Mouse (Mus musculus): ENCODE measurements around the gene Dact2.

The Dact2 gene

DNA sequence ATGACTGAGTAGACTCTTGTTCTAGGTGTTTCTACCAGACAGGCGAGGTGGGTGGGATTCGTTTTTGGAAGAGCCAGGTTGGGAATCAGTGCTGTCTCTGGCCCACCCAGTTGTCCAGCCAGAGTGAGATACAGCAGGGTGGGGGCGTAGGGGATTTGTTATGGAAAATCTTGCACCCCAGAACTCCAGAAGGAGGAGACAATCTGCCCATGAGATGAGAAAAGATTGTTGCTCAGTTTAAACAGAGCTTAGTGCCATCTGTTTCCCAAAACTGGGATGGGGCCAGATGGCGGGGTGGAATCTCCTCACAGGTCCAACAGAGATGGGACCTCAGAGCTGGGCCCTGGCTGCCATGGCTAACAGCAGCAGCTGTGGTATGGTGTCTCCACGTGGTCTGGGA lies 28.4 kb downstream of the Dact2 start:
- no peak for DNase-seq (ENCODE audit: low read depth in 1 of 2, low spot score in 2 of 2)

- no peak for DNase-seq (ENCODE audit: low read depth in 1 of 2, low spot score in 2 of 2)
Observed at GRCm38 (mm10) chr17:14175019-14175418, 29.1 kb downstream of the Dact2 start.

DNA sequence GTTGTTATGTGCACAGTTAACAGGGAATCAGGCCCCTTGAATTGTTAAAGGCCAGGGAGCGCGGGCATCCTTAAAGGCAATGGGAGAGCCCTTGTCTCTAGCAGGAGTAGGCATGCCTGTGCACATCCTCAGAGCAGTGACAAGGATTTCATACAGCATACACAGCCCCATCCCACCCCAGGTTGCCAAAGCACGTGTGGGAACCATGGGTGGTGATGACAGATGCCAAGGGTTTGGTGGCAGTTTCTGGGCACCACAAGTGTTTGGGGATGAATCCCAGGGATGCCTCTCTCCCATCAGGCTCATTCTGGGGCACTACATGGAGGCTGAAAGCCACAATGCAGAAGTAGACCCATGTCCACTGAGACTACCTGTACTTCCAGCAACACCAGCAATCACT lies 29.7 kb downstream of the Dact2 start:
- no peak for DNase-seq (ENCODE audit: low read depth in 1 of 2, low spot score in 2 of 2)

- no peak for DNase-seq (ENCODE audit: low read depth in 1 of 2, low spot score in 2 of 2)
Observed at GRCm38 (mm10) chr17:14173459-14173858, 30.6 kb downstream of the Dact2 start.

DNA sequence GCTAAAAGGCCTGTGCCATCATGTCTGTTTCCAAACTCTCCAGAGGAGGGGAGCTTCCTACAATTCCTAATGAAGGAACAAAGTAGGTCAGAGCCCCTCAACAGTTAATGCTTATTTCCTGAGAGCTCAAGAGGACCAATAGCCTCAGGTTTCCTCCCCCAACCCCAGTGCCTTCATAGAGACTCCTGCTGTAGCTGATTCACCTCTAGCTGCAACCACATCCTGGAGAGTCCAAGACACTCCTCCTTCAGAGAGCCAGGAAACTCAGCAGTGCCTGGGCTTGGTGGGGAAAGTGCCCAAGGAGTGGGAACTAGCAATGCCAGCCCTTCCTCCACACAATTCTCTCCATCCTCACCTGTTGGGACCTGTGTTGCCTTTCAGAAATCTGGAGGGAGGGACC lies 31.4 kb downstream of the Dact2 start:
- no peak for DNase-seq (ENCODE audit: low read depth in 1 of 2, low spot score in 2 of 2)

DNA sequence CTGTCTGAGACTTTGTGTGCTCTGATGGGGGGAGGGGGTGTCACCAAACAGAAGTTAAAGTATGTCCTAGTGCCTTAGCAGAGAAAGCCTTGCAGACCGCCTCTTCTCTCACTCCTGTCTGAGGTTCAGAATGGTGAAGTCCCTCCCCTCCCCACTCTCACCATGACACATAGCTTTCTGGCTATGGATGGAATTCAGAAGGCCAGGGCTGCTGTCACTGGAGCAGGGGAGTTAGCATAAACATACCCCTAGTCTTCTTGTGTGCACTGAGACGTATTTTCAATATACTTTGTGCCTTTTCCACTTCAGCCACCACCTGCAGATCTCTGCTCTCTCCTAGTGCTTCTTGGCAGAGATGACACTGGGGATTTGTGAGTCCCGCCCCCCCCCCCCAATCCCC lies 31.9 kb downstream of the Dact2 start:
- DNase-seq (ENCODE audit: low read depth in 1 of 2, low spot score in 2 of 2): no peak

DNA sequence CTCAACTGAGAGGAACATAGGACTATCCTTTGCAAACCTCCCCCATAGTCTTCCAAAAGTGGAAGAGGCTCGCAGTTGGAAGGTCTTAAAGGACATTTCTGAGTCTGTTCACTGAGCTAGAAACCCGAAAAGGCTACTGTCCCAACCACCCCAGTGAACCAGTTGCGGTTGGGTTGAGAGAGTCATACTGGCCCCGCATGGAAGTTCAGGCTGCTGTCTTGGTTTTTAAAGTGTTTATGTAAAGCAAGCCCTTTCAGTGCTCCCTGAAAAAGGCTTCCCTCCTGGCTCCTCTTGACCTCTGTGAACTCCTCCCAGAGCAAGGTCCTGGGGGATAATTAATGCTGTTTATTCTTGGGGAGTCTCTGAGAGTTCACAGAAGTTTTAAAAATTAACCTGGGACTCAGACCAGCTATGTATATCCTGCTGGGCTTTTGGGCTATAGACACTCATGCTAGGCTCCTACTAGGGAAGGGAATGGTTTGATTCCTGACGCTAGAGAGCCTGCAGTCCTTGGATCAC lies 33.1 kb downstream of the Dact2 start:
- no peak for DNase-seq (ENCODE audit: low read depth in 1 of 2, low spot score in 2 of 2)

GRCm38 (mm10) chr17:14169431-14169830 lies 34.7 kb downstream of the Dact2 start:
- DNase-seq (ENCODE audit: low read depth in 1 of 2, low spot score in 2 of 2): no peak

DNA sequence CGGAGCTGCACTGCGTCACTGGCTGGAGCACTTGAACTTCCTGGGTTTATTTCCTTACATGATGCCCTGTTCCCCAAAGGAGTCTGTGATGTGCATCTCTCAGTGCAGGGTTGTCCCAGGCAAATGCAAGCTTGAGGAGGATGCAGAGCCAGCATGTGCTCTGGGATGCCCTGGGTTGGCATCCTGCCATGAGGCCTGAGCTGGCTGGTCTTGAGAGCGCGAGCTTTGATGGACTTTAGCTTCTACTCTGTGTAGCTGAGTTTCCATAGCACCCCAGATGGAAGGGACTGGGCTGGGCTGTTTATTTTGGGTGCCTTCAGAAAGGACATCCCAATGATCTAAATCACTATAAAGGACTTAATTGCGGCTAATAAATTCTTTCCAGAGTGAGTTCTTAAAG lies 36.5 kb downstream of the Dact2 start:
- DNase-seq (ENCODE audit: low read depth in 1 of 2, low spot score in 2 of 2): no peak

DNA sequence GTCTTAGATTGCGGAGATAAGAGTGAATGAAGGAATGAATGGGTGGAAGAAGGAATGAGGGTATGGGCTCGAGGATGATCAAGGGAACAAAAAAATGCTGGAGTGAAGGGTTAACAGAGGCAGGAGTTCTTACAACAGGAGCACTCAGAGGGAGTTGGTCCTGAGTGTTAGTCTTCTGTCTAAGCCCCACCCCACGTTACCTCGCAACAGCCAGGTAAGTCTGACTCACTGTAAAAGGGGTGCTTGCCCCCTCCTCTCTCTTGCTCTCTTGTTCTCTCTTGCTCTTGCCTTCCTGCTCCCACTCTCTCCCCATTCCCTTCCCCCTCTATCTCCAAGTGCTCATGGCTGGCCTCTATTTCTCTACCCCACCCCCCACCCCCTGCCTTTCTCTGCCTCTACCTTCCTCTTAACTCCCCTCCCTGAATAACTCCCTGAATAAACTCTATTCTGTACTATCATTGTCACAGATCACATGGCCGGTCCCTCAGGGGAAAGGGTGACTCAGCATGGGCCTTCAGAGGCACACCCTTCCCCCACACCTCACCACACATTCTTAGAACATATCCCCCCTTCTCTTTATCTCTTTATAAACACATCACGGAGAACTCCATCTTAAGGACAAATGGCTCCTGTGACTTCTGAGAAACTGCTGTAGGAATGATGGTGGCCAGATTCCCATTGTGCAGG lies 37.2 kb downstream of the Dact2 start:
- DNase-seq (ENCODE audit: low read depth in 1 of 2, low spot score in 2 of 2): no peak

DNA sequence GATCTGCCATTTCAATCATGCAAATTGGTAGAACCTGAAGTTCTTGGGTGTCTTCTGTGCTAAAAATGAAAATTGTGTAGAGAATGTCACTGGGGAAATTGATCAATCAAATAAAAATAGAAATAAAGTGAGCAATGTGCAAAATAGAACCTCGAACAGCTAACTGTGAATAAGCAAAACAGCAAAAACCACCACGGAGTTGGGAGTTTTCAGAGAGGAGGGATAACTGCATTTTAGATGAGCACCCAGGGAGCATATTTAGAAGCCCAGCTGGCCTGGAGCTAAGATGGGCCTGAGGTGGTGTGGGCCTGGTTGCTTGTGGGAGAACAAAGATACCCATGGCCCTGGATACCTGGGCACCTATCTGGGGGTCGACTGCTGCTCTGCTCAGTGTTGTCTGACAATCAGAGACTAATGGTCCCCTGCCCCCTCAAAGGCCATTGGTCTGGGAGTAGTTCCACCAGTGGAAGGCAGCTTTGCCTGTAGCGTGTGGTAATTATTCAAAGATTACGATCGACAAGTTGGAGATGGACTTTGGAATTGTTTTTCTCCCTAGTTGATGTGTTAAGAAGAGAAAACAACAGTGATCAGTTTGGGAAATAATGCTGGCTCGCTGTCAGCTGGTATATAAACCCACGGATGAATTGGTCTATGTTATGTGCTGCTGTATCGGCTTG lies 38.0 kb downstream of the Dact2 start:
- DNase-seq (ENCODE audit: low read depth in 1 of 2, low spot score in 2 of 2): no peak

GRCm38 (mm10) chr17:14165332-14165876 lies 38.7 kb downstream of the Dact2 start:
- no peak for DNase-seq (ENCODE audit: low read depth in 1 of 2, low spot score in 2 of 2)

- DNase-seq (ENCODE audit: low read depth in 1 of 2, low spot score in 2 of 2): no peak
Observed at GRCm38 (mm10) chr17:14160846-14161245, 43.3 kb downstream of the Dact2 start.

- DNase-seq (ENCODE audit: low read depth in 1 of 2, low spot score in 2 of 2): no peak
Observed at GRCm38 (mm10) chr17:14157779-14158195, 46.3 kb downstream of the Dact2 start.
